Mouse (Mus musculus) lung, adult 2 months (tissue): ENCODE data around the gene Cep72. TPM values are rescaled to one million over a fixed set of nuclear protein-coding genes. Genes with fewer than 3 reads are reported as not detected.
"Not testable (repeated sequence)": the region's sequence is repeated elsewhere in the genome, so short reads cannot be mapped to it uniquely, and the experiment has no call there.

ENCODE experiments used
- DNase-seq: peaks from one replicate; pipeline ENCODE4 v3.0.0; 2022
- H3K4me1 ChIP-seq: fragments of 200-500 bp; 2 replicates; pipeline ENCODE4 v1.6.1; 2011; ENCODE audit warnings: low read length; ENCODE audit not compliant: control insufficient read depth, insufficient read depth
- H3K4me3 ChIP-seq: fragments of 200-500 bp; replicated peaks from 2 replicates; pipeline ENCODE3; 2011; ENCODE audit warnings: low read depth, mild to moderate bottlenecking, control low read depth, low read length; ENCODE audit errors: extremely low read depth
- CTCF ChIP-seq: fragments of 200-500 bp; IDR thresholded peaks from 2 replicates; pipeline ENCODE4 v1.5.1; 2011; ENCODE audit warnings: mild to moderate bottlenecking, low read length, control low read depth; ENCODE audit not compliant: insufficient read depth
- POLR2A ChIP-seq: fragments of 200-500 bp; IDR thresholded peaks from 2 replicates; pipeline ENCODE4 v1.6.1; 2011; ENCODE audit warnings: low read depth, mild to moderate bottlenecking, control low read depth, low read length, borderline replicate concordance; ENCODE audit errors: extremely low read depth
- WGBS: fragments of 180-500 bp; shearing (Covaris S2); methylation state at CpG from one replicate; pipeline ENCODE4 v1.1.7; 2018; 5-methylcytosine and 5-hydroxymethylcytosine counted together
- polyA plus RNA-seq: library from polyadenylated mRNA; depleted of rRNA; stranded (reverse); fragments of >200 nt; gene quantifications from 2 replicates; pipeline ENCODE4 v1.2.3, GENCODE M21; 2012

Gene Cep72
- polyA plus RNA-seq, 1 experiment, result 1.3 TPM

DNA sequence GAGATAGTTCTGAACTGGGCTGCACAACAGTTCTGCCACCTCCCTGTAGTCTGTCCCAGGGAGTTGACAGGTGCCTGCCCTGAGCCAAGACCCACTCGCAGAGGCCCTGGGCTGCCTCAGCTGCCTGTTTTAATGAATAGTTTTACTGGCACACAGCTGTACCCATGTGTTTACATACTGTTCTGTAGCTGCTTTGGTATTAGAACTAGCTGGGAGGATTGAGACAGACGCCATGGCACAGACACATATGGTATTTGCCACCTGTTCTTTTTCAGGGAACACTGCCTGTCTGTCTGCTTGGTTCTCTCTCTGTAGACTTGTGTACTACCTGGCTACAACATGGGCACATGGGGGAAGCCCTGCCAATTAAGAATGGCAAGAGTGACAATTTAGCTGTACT, 27.3 kb downstream of the Cep72 start:
- Histone ChIP-seq H3K4me3 (no peak overlapping the region), H3K4me1 (no peaks in the 10 kb centered on the region)
- 78% methylated on average over 2 of the region's 2 CpGs for WGBS
- DNase-seq, result no peak
- TF ChIP-seq CTCF, result no peak
- TF ChIP-seq POLR2A, result no peak

DNA sequence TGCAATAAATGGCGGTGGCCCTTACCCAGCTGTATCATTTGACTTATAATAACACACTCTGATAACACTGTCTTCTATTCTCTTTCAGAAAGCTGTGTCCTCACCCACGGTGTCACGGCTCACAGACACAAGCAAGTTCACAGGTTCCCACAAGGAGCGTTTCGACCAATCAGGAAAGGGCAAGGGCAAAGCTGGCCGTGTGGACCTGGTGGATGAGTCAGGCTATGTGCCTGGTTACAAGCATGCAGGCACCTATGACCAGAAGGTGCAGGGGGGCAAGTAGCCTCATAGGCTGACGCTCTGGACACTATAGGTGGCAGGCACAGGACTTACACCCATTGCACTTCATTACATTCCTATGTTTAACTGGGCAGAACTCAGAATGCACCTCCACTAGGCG, 31.0 kb downstream of the Cep72 start:
- WGBS, result 84% methylated on average over 8 of the region's 8 CpGs
- no peak for DNase-seq
- TF ChIP-seq CTCF (no peak), POLR2A (no peak)
- Histone ChIP-seq H3K4me1 (peaks cover 1% of the 10 kb centered on the region), H3K4me3 (no peak overlapping the region)

DNA sequence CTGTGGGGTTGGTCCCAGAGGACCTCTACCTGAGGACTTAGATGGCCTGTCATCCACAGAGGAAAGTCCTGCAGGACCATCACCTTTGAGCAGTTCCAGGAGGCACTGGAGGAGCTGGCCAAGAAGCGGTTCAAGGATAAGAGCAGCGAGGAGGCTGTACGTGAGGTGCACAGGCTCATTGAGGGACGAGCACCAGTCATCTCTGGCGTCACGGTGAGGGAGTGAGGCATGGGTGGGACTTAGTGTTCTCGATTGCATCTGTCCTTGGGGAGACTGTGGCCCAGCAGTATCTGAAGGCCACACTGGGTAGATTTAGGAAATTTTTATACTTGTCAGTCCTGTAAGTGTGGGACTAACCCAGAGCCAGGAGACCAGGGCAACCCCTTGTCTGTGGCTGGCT, 31.4 kb downstream of the Cep72 start:
- WGBS, result 90% methylated on average over 7 of the region's 7 CpGs
- DNase-seq, result no peak
- H3K4me3 ChIP-seq, result no peak overlapping the region
- no peak for TF ChIP-seq POLR2A
- no peak for TF ChIP-seq CTCF
- peaks cover 6% of the 10 kb centered on the region for H3K4me1 ChIP-seq

DNA sequence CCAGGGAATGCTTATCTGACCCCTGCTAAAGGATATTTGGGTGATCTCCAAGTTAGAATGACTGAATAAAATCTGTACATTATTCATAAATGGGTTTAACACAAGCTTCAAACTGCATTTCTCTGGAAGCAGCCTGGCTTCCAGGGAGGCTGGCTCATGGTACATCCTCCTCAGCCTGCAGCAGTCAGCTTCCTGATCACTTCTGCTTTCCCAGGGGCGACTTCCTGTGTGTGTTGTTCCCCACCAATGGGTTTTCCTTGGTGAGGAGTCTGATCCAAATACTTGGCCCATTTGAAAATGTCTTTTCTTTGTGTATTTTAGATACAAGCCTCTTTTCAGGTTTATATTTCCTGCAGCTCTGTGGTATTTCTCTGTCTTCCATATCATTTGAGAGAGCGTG, 33.1 kb downstream of the Cep72 start:
- H3K4me1 ChIP-seq, result peaks cover 12% of the 10 kb centered on the region
- no peak overlapping the region for H3K4me3 ChIP-seq
- 63% methylated on average over 2 of the region's 2 CpGs for WGBS
- TF ChIP-seq POLR2A (no peak), CTCF (no peak)
- no peak for DNase-seq

DNA sequence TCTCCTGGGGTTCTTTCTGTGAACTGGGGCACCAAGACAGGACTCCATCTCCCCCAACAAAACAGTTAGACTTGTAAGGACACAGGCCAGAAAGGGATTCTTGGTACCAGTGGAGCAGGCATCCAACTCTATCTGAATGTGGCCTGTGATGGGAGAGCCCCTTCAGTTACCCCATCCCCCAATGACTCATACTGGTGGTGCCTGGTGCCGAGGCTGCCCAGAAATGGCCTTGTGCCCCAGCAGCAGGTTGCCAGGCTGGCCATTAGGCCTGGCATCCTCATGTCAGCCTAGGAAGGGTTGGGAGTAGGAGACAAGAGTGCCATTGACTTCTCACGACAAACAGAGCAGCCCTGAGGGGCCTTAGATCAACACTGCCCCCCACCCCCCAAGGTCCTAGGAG, 34.0 kb downstream of the Cep72 start:
- no peak overlapping the region for H3K4me3 ChIP-seq
- 71% methylated on average over 2 of the region's 2 CpGs for WGBS
- no peak for TF ChIP-seq POLR2A
- TF ChIP-seq CTCF, result no peak
- H3K4me1 ChIP-seq, result peaks cover 12% of the 10 kb centered on the region
- no peak for DNase-seq

DNA sequence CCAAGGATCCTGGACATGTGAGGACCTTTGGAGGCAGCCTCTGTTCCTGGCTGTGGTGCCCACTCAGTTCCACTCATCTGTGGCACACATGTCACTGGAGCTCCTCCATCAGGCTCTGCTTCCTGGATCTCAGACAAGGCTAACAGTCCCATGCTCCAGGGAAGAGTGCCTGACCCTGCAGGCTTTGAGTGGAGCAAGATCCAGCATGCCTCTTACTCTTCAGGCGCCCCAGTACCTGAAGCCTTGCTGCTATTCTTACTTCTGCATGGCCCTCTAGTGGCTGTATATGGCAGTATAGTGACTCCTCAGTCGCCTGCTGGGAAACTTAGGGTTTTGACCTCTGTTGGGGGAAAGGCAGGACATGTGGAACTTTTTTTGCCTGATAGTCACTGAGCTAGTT, 35.9 kb downstream of the Cep72 start:
- 14% methylated on average over 2 of the region's 2 CpGs for WGBS
- H3K4me1 ChIP-seq, result peaks cover 12% of the 10 kb centered on the region

DNA sequence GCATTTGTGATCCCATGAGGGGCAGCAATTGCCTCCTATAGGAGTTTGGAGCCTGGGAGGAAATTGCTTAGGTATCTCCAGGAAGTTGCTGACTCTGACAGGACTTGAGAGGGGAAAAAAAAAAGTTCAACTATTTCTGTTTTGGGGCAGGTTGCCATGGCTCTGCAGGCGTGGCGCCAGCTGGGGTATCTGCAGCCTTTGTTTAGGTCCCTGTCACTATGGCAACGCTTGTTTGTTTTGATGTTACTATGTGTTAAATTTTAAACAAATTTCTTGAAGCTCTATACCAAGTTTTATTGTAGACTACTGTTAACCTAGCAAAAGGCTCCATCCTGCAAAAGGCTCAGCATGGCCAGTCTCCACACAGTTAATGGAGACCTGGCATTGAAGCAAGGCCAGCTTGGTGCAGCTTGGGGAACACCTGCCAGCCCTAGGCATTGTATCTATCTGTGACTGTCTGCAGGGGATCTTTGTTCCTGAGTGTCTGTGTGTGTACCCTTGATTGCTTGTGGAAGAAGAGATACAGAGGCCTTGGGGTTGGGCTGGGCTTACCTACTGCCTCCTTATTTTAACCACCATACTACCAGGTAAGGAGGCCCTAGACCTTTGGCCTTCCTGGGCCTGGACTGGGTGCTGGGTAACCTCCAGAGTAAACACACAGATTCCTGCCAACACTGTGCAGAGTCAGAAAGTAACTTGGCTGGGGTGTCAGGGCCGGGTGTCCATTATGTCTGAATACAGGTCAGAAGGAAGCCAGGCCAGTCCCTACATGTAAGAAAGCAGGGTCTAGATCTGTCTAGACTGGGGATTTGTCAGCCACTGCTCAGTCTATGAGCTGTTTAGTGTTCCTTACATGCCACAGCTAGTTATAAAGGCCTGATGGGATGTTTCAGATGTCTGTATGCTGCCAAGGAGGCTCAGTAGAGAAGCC, 36.7 kb downstream of the Cep72 start:
- no peak for TF ChIP-seq CTCF

More for the DNA sequence above, 35.9 kb downstream of the Cep72 start:
- no peak overlapping the region for H3K4me3 ChIP-seq
- TF ChIP-seq CTCF, result peak; percentile 56
- no peak for TF ChIP-seq POLR2A
- peak; percentile 43 for DNase-seq

DNA sequence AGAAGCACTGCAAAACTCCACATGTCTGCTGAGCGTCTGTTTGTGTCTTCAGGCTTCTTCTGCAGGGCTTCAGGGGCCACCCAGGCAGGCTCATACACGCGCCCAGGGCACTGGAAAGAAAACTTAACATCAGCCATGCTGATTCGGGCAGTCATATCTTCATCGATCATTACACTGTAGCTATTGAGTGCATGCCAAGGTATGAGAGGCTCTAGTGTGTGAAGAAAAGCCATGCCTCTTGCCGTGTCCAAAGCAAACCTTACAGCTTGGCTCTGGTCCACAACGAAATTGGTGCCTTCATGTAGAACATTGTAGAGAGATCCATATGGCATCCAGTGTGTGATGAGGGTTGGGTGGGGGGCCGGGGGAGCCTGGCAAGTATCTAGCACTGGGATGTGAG, 43.1 kb downstream of the Cep72 start:
- WGBS, result 60% methylated on average over 8 of the region's 8 CpGs
- H3K4me1 ChIP-seq, DNase-seq, H3K4me3 ChIP-seq: not testable (repeated sequence)

More for the DNA sequence above, 36.7 kb downstream of the Cep72 start:
- WGBS, result 30% methylated on average over 4 of the region's 4 CpGs
- peaks cover 12% of the 10 kb centered on the region for H3K4me1 ChIP-seq
- H3K4me3 ChIP-seq, result no peak overlapping the region
- DNase-seq, result peak; percentile 33

DNA sequence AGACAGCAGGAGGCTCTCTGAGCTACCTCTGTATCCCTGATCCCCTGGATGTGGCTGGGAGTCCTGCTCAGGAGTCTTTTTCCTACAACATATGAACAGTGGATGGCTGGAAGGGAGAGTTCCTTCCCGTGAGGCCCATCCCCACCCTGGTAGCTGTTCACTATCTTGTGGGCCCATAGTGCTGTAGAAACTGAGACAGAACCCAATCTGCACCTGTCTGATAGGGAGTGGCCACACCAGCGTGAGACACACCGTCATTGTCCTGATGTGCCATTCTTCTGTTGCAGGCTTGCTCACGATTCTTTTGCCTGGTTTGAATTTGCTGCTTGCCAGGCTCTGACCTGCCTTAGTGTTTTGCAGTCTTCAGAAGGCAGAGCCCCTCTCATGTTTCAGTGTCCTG, 44.7 kb downstream of the Cep72 start:
- 71% methylated on average over 4 of the region's 4 CpGs for WGBS
- TF ChIP-seq CTCF (no peak), POLR2A (no peak)
- DNase-seq, result no peak
- Histone ChIP-seq H3K4me3 (no peak overlapping the region), H3K4me1 (no peaks in the 10 kb centered on the region; the same call in 1 of the 2 replicates)

DNA sequence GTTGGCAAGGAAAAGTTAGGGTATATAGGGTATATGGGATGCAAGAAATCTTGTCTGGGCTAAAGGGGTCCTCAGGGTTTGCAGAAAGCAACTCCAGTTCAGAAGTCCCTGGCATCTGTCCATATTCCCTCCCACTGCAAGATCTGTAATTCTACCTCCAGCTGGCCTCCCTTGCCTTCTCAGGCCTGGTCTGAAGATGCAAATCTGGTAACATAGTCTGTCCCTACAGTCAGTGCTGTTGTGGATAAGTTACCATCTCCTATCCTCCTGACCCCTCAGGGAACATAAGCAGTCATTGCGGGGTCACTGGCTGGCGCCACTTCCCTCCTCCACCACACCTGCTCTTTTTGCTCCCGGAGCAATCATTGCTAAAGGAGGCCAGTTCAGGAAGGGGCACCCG, 46.2 kb downstream of the Cep72 start:
- 77% methylated on average over 4 of the region's 4 CpGs for WGBS
- Histone ChIP-seq H3K4me3 (no peak overlapping the region), H3K4me1 (no peaks in the 10 kb centered on the region; the same call in 1 of the 2 replicates)
- TF ChIP-seq POLR2A, result no peak
- TF ChIP-seq CTCF, result no peak
- no peak for DNase-seq

DNA sequence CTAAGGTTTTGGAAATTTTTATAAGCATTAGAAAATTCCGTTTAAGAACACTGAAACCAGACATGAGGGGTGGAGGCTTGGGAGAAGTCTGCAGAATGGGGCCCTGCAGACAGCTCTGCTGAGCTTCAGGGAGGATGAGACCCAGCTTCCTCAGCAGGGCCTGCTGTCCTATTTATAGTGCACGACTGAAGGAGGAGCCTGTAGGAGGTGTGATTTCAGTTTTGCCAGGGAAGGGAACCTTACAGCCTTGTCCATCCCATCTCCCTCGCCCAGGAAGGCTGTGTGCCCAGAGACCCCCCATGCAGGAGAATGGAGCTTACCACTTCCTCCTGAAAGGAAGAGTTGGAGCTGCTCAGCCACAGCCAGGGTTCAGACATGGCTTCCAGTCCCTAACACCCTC, 51.4 kb downstream of the Cep72 start:
- Histone ChIP-seq H3K4me3 (peak overlapping the region; percentile 72), H3K4me1 (no peaks in the 10 kb centered on the region)
- 12% methylated on average over 3 of the region's 3 CpGs for WGBS
- TF ChIP-seq POLR2A (no peak), CTCF (no peak)
- no peak for DNase-seq
